Mouse (Mus musculus): ENCODE results near the gene Mcm2.
A peak's percentile ranks its signal among the peaks of the same experiment; 100 is the strongest.

Gene Mcm2

GRCm38 (mm10) chr6:88890832-88891231 is 7.7 kb downstream of the Mcm2 start:
- no peak for DNase-seq (ENCODE audit: low spot score in 2 of 2)

GRCm38 (mm10) chr6:88889410-88890042 is 9.1 kb downstream of the Mcm2 start:
- DNase-seq (ENCODE audit: low spot score in 2 of 2), result no peak

GRCm38 (mm10) chr6:88886417-88886967 is 12.1 kb downstream of the Mcm2 start:
- DNase-seq (ENCODE audit: low spot score in 2 of 2), result no peak

- DNase-seq (ENCODE audit: low spot score in 2 of 2), result no peak
These were observed 12.8 kb downstream of the Mcm2 start for GRCm38 (mm10) chr6:88885644-88886416.

GRCm38 (mm10) chr6:88884690-88885089 is 13.9 kb downstream of the Mcm2 start:
- no peak for DNase-seq (ENCODE audit: low spot score in 2 of 2)

GRCm38 (mm10) chr6:88884195-88884594 is 14.4 kb downstream of the Mcm2 start:
- no peak for DNase-seq (ENCODE audit: low spot score in 2 of 2)

- DNase-seq (ENCODE audit: low spot score in 2 of 2), result no peak
These were observed 17.2 kb downstream of the Mcm2 start for GRCm38 (mm10) chr6:88881334-88881733.

- no peak for DNase-seq (ENCODE audit: low spot score in 2 of 2)
These were observed 19.1 kb downstream of the Mcm2 start for GRCm38 (mm10) chr6:88879471-88879870.

GRCm38 (mm10) chr6:88874868-88875508 is 23.6 kb downstream of the Mcm2 start, which contains the start of gene Podxl2:
Gene Podxl2, minus strand, starts transcription at chr6:88875044.
- peak; percentile 91 to 92 for DNase-seq (ENCODE audit: low spot score in 2 of 2)

- peak; percentile 65 to 75 for DNase-seq (ENCODE audit: low spot score in 2 of 2)
These were observed 24.4 kb downstream of the Mcm2 start for GRCm38 (mm10) chr6:88873965-88874867.

- DNase-seq (ENCODE audit: low spot score in 2 of 2), result peak in 1 of 2 experiments; percentile 54
These were observed 25.8 kb downstream of the Mcm2 start for GRCm38 (mm10) chr6:88872811-88873210.

- peak; percentile 80 to 84 for DNase-seq (ENCODE audit: low spot score in 2 of 2)
These were observed 27.0 kb downstream of the Mcm2 start for GRCm38 (mm10) chr6:88871546-88871945.

GRCm38 (mm10) chr6:88870594-88870993 is 28.0 kb downstream of the Mcm2 start:
- peak in 1 of 2 experiments; percentile 57 for DNase-seq (ENCODE audit: low spot score in 2 of 2)

- DNase-seq (ENCODE audit: low spot score in 2 of 2), result no peak
These were observed 29.1 kb downstream of the Mcm2 start for GRCm38 (mm10) chr6:88869459-88869858.

GRCm38 (mm10) chr6:88865704-88866103 is 32.9 kb downstream of the Mcm2 start:
- DNase-seq (ENCODE audit: low spot score in 2 of 2), result no peak

- DNase-seq (ENCODE audit: low spot score in 2 of 2), result peak in 1 of 2 experiments; percentile 42
These were observed 37.7 kb downstream of the Mcm2 start for GRCm38 (mm10) chr6:88860914-88861313.

- no peak for DNase-seq (ENCODE audit: low spot score in 2 of 2)
These were observed 40.2 kb downstream of the Mcm2 start for GRCm38 (mm10) chr6:88858341-88858740.

GRCm38 (mm10) chr6:88857830-88858229 is 40.8 kb downstream of the Mcm2 start:
- DNase-seq (ENCODE audit: low spot score in 2 of 2), result no peak

GRCm38 (mm10) chr6:88857249-88857648 is 41.3 kb downstream of the Mcm2 start:
- peak in 1 of 2 experiments; percentile 56 for DNase-seq (ENCODE audit: low spot score in 2 of 2)

- peak; percentile 63 to 73 for DNase-seq (ENCODE audit: low spot score in 2 of 2)
These were observed 42.9 kb downstream of the Mcm2 start for GRCm38 (mm10) chr6:88855636-88856035.

- DNase-seq (ENCODE audit: low spot score in 2 of 2), result no peak
These were observed 44.1 kb downstream of the Mcm2 start for GRCm38 (mm10) chr6:88854509-88854908.

Measured in right cerebral cortex, postnatal 10 days (tissue).